Mouse (Mus musculus) heart, adult 2 months (tissue): Measurements from ENCODE around the gene Bnipl. TPM values are rescaled to one million over a fixed set of nuclear protein-coding genes. Genes with fewer than 3 reads are reported as not detected.

Experiments used
- DNase-seq, 2 experiments: peaks; one replicate each; pipeline ENCODE4 v3.0.0; 2021
- H3K27ac ChIP-seq: fragments of 200-600 bp; 2 replicates; pipeline ENCODE4 v1.8.1; 2022
- H3K27me3 ChIP-seq: fragments of 200-500 bp; 2 replicates; pipeline ENCODE4 v1.6.1; 2012; ENCODE audit warnings: mild to moderate bottlenecking, low read length, inconsistent platforms, mixed read lengths; ENCODE audit not compliant: control insufficient read depth, insufficient read depth
- H3K36me3 ChIP-seq: fragments of 200-500 bp; 2 replicates; pipeline ENCODE4 v1.6.1; 2012; ENCODE audit warnings: low read length, inconsistent platforms; ENCODE audit not compliant: control insufficient read depth, insufficient read depth
- H3K4me1 ChIP-seq: fragments of 200-500 bp; 2 replicates; pipeline ENCODE4 v1.6.1; 2011; ENCODE audit warnings: low read length; ENCODE audit not compliant: control insufficient read depth, insufficient read depth
- H3K4me3 ChIP-seq: fragments of 200-600 bp; 2 replicates; pipeline ENCODE4 v1.8.1; 2022
- H3K79me2 ChIP-seq: fragments of 200-500 bp; replicated peaks from 2 replicates; pipeline ENCODE4 v1.6.1; 2012; ENCODE audit warnings: mild to moderate bottlenecking, inconsistent platforms, low read length, moderate library complexity, mixed read lengths; ENCODE audit not compliant: control insufficient read depth, insufficient read depth
- H3K9ac ChIP-seq: fragments of 200-500 bp; 2 replicates; pipeline ENCODE4 v1.6.1; 2012; ENCODE audit warnings: low read depth, mild to moderate bottlenecking, control low read depth, inconsistent platforms, low read length, mixed read lengths
- CTCF ChIP-seq: fragments of 200-600 bp; IDR thresholded peaks from 2 replicates; pipeline ENCODE4 v1.8.1; 2022; ENCODE audit warnings: antibody characterized with exemption, mild to moderate bottlenecking, moderate library complexity
- EP300 ChIP-seq: fragments of 200-500 bp; IDR thresholded peaks from 2 replicates; pipeline ENCODE4 v1.6.1; 2011; ENCODE audit warnings: low read depth, low read length, control low read depth; ENCODE audit not compliant: insufficient read depth
- POLR2A ChIP-seq: fragments of 200-500 bp; IDR thresholded peaks from 2 replicates; pipeline ENCODE4 v1.6.1; 2011; ENCODE audit warnings: mild to moderate bottlenecking, low read depth, low read length, control low read depth; ENCODE audit not compliant: insufficient read depth
- WGBS: fragments of 180-500 bp; shearing (Covaris S2); methylation state at CpG from one replicate; pipeline ENCODE4 v1.1.7; 2018; 5-methylcytosine and 5-hydroxymethylcytosine counted together
- intact Hi-C: fragments of 180-260 bp; cut with DNase I; formaldehyde crosslinking; loops from one replicate; pipeline ENCODE4 v1.15.1; 2025
- polyA plus RNA-seq: library from polyadenylated mRNA; depleted of rRNA; stranded (reverse); fragments of >200 nt; gene quantifications from 2 replicates; pipeline ENCODE4 v1.2.3, GENCODE M21; 2012
- total RNA-seq, 2 experiments: library from RNA; stranded (reverse); gene quantifications; 2 replicates each; pipeline ENCODE4 v1.2.3; 2021

Gene Bnipl
- total and polyA plus RNA-seq, 3 experiments: 0.25 TPM; not detected in 2

GRCm38 (mm10) chr3:95208286-95208685 is 42.7 kb downstream of the Bnipl start:
- Histone ChIP-seq H3K9ac (no peak overlapping the region), H3K79me2 (no peaks in the 10 kb centered on the region), H3K4me3 (no peak overlapping the region), H3K27ac (no peak overlapping the region), H3K27me3 (no peaks in the 10 kb centered on the region), H3K4me1 (no peaks in the 10 kb centered on the region), H3K36me3 (no peaks in the 10 kb centered on the region)
- intact Hi-C loops: no loop called here
- DNase-seq: no peak
- 81% methylated on average over 4 of the region's 4 CpGs for WGBS
- no peak for TF ChIP-seq CTCF
- no peak for TF ChIP-seq EP300
- TF ChIP-seq POLR2A: no peak

GRCm38 (mm10) chr3:95203880-95204279 is 47.1 kb downstream of the Bnipl start:
- no peak overlapping the region for H3K9ac ChIP-seq
- TF ChIP-seq EP300 (no peak), CTCF (no peak), POLR2A (no peak)

GRCm38 (mm10) chr3:95200562-95200961 is 50.4 kb downstream of the Bnipl start:
- Histone ChIP-seq H3K79me2 (no peaks in the 10 kb centered on the region), H3K4me3 (no peak overlapping the region), H3K9ac (no peak overlapping the region), H3K36me3 (no peaks in the 10 kb centered on the region; the same call in none of the 2 replicates), H3K4me1 (no peaks in the 10 kb centered on the region), H3K27me3 (no peaks in the 10 kb centered on the region), H3K27ac (no peak overlapping the region)
- 87% methylated on average over 2 of the region's 2 CpGs for WGBS
- no peak for DNase-seq
- TF ChIP-seq EP300 (no peak), CTCF (no peak), POLR2A (no peak)
- intact Hi-C loops: no loop called here

More at GRCm38 (mm10) chr3:95203880-95204279, 47.1 kb downstream of the Bnipl start:
- no peaks in the 10 kb centered on the region for H3K27me3 ChIP-seq
- H3K4me3 ChIP-seq: no peak overlapping the region
- H3K4me1 ChIP-seq: no peaks in the 10 kb centered on the region
- DNase-seq: no peak
- intact Hi-C loops: no loop called here
- no peaks in the 10 kb centered on the region for H3K79me2 ChIP-seq
- WGBS: 89% methylated on average over 6 of the region's 6 CpGs
- H3K27ac ChIP-seq: no peak overlapping the region
- no peaks in the 10 kb centered on the region; the same call in none of the 2 replicates for H3K36me3 ChIP-seq

GRCm38 (mm10) chr3:95200132-95200531 is 50.9 kb downstream of the Bnipl start:
- 86% methylated on average over 7 of the region's 7 CpGs for WGBS
- H3K27ac ChIP-seq: no peak overlapping the region
- H3K79me2 ChIP-seq: no peaks in the 10 kb centered on the region
- TF ChIP-seq EP300 (no peak), CTCF (no peak), POLR2A (no peak)
- H3K36me3 ChIP-seq: no peaks in the 10 kb centered on the region; the same call in none of the 2 replicates
- no peak for DNase-seq
- H3K4me3 ChIP-seq: no peak overlapping the region
- intact Hi-C loops: no loop called here
- H3K9ac ChIP-seq: no peak overlapping the region
- H3K4me1 ChIP-seq: no peaks in the 10 kb centered on the region
- H3K27me3 ChIP-seq: no peaks in the 10 kb centered on the region

- DNase-seq: no peak
- H3K4me1 ChIP-seq: no peaks in the 10 kb centered on the region
- WGBS: 76% methylated on average over 1 of the region's 1 CpGs
- H3K27ac ChIP-seq: no peak overlapping the region
- H3K79me2 ChIP-seq: no peaks in the 10 kb centered on the region
- H3K4me3 ChIP-seq: no peak overlapping the region
- TF ChIP-seq CTCF: no peak
- TF ChIP-seq EP300: no peak
- no peak for TF ChIP-seq POLR2A
- no peak overlapping the region for H3K9ac ChIP-seq
- no peaks in the 10 kb centered on the region; the same call in none of the 2 replicates for H3K36me3 ChIP-seq
- intact Hi-C loops: no loop called here
- H3K27me3 ChIP-seq: no peaks in the 10 kb centered on the region
Measured at GRCm38 (mm10) chr3:95199101-95199500, 51.9 kb downstream of the Bnipl start.

GRCm38 (mm10) chr3:95195772-95196171 is 55.2 kb downstream of the Bnipl start:
- no peaks in the 10 kb centered on the region for H3K79me2 ChIP-seq
- no peaks in the 10 kb centered on the region for H3K4me1 ChIP-seq
- no peaks in the 10 kb centered on the region for H3K27me3 ChIP-seq
- H3K4me3 ChIP-seq: no peak overlapping the region
- no peak for TF ChIP-seq CTCF
- TF ChIP-seq EP300: no peak
- TF ChIP-seq POLR2A: no peak
- DNase-seq: no peak
- no peaks in the 10 kb centered on the region; the same call in 1 of the 2 replicates for H3K36me3 ChIP-seq
- intact Hi-C loops: no loop called here
- no peak overlapping the region for H3K27ac ChIP-seq
- no peak overlapping the region for H3K9ac ChIP-seq
- 84% methylated on average over 2 of the region's 2 CpGs for WGBS
